Mouse (Mus musculus): ENCODE measurements around the gene Dolpp1.

DNA sequence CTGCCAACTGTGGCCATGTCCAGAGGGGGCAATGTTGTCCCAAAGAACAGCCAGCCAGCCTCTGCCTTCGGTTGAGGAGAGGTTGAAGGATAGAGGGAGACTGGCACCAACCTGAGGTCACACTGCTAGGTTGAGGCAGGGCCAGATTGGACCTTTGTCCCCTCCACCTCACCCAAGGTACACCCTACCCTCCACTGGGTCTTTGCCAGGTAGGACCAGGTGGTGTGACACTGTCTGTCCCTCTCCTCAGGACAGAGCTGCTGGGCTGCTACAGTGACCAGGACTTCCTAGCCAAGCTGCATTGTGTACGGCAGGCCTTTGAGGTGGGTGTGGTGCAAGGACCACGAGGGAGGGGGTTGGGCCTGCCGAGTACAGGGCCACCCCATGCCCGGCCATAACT is 14.3 kb upstream of the Dolpp1 start:
- TF ChIP-seq GATA1 (IDR thresholded peaks at IDR 0.05; ENCODE audit: borderline replicate concordance, low read length) = no peak
- no peak for TF ChIP-seq FLI1 (IDR thresholded peaks at IDR 0.05; ENCODE audit: low read length)

All from megakaryocyte, embryonic 14.5 days (primary cell).